Mouse (Mus musculus): ENCODE measurements around the gene Map3k5. TPM values are rescaled to one million over a fixed set of nuclear protein-coding genes. Genes with fewer than 3 reads are reported as not detected.

Map3k5 gene
- polyA plus RNA-seq, 1 experiment = 2.2 TPM

DNA sequence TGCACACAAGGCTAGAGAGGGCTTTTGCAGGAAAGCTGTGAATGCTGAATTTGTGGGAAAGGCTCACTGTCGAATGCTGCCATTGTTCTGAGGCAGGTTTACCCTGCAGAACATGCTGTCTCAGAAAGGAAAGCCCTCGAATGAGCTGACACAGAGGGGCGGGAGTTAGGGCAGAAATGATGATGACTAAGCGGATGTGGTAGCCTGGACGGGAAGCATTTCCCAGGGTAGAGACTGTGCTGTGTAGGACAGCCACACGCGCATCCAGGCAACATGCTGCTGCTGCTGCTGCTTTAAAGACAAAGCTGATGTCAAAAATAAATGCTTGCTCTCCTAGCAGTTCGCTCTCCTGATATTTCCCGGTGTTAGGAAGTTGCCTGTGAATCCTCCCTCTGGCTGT lies 189.1 kb downstream of the Map3k5 start:
- peak; percentile 50 for DNase-seq (ENCODE audit: low read depth)
- no peak for TF ChIP-seq POLR2A (IDR thresholded peaks at IDR 0.05; ENCODE audit: borderline replicate concordance, extremely low read depth, insufficient read depth, insufficient read length, poor library complexity, severe bottlenecking)
- TF ChIP-seq CTCF (IDR thresholded peaks at IDR 0.05; ENCODE audit: borderline replicate concordance, extremely low read depth, insufficient read depth, insufficient read length) = no peak

DNA sequence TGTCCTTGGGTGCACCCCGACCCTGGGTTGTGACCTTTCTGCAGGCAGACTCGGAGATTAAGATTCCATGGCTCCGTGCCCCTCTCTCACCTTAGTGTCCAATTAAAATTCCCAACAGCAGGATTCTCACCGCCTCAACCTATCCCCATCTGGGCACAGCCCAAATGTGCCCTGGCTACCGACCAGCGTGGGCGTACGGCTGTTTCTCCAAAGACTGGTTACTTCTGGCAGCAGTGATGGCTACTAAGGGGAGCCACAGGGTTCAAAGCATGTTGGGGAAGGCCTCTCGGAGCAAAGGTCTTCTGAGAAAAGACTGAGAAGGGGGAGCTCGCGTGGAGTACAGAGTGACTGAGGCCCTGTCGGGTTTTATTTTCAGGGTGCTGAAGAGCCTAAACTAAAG lies 190.3 kb downstream of the Map3k5 start:
- TF ChIP-seq POLR2A (IDR thresholded peaks at IDR 0.05; ENCODE audit: borderline replicate concordance, extremely low read depth, insufficient read depth, insufficient read length, poor library complexity, severe bottlenecking) (no peak), CTCF (IDR thresholded peaks at IDR 0.05; ENCODE audit: borderline replicate concordance, extremely low read depth, insufficient read depth, insufficient read length) (no peak)
- no peak for DNase-seq (ENCODE audit: low read depth)

DNA sequence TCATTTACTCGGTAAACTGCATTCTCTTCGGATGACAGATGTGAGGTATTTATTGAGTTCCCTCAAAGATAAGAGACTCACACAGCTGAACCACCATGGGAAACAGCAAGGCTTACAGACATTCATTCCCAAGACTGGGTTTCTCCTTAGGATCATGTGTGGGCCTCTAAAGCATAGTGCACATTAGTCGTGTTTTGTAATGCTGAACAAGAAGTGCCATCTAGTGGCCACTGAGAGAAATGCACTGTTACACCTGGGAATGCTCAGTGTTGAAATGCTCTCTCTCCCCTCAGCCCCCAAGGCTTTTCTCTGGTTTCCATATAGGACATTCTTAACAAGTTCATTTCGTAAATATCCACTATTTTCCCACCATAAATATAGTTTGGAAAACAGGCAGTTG lies 191.0 kb downstream of the Map3k5 start:
- TF ChIP-seq POLR2A (IDR thresholded peaks at IDR 0.05; ENCODE audit: borderline replicate concordance, extremely low read depth, insufficient read depth, insufficient read length, poor library complexity, severe bottlenecking) = no peak
- TF ChIP-seq CTCF (IDR thresholded peaks at IDR 0.05; ENCODE audit: borderline replicate concordance, extremely low read depth, insufficient read depth, insufficient read length) = peak; percentile 89
- DNase-seq (ENCODE audit: low read depth) = peak; percentile 84

DNA sequence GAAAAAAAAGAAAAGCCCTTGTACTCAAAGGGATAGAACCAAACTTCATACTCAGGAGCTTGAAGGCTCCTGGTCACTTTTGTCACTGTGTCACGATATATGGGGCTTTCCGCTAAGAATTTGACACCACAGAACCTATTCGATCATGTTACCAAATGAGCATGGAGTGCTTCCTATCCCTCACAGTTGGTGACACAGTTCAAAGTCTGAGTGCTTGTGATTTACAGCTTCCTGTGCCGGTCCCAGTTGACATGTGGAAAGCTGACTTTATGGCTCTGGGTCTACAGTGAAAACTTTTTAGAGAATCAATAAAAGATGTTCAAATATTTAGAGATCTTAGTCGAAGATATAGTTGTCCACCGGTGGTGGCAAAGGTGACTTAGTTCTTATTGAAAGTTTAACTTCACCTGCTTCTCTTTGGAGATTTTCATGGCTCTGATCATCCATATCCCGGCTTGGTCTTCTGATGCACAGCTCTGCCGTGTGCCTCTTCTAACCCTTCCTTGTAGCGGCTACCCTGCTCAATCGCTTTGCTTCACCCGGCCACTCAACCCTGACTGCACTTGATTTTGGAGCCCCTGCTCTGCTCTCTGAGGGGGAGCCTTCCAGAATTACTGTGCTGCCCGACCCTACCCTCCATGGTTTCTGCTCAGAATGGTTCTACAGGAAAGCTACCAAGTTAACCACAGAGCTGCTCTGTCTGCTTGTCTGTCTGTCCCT lies 198.8 kb downstream of the Map3k5 start:
- TF ChIP-seq POLR2A (IDR thresholded peaks at IDR 0.05; ENCODE audit: borderline replicate concordance, extremely low read depth, insufficient read depth, insufficient read length, poor library complexity, severe bottlenecking) = no peak
- TF ChIP-seq CTCF (IDR thresholded peaks at IDR 0.05; ENCODE audit: borderline replicate concordance, extremely low read depth, insufficient read depth, insufficient read length) = no peak
- no peak for DNase-seq (ENCODE audit: low read depth)

DNA sequence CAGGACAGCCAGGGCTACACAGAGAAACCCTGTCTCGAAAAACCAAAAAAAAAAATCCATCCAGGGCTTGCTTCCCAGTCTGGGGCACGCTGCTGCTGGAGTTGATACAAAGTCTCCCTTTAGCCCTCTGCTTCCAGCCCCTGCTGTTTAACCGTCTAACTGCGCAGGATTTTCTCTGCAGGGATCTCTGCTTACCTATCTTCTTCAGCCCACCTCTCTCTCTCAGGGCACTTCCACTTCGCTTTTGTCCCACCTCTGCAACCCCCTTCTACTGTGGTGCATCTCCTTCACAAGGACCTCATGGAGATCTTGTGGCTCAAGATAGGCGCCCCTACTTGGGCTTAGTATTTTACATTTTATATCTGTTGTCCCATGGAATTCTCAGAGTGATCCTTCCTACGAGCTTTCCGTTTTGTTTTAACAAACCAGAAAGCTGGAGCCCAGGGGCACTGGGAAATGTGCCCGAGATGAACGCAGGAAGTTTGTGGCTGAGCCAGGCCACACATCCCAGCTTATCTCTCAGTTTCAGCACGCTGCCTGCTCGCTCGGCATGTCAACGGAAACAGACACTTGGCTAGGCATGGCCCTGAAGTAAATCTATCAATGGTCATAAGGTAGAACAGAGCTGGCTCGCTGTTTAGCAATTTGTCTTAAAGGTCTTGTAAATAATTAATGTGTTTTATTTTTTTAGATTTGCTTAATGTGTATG lies 201.2 kb downstream of the Map3k5 start:
- no peak for TF ChIP-seq POLR2A (IDR thresholded peaks at IDR 0.05; ENCODE audit: borderline replicate concordance, extremely low read depth, insufficient read depth, insufficient read length, poor library complexity, severe bottlenecking)
- no peak for DNase-seq (ENCODE audit: low read depth)

DNA sequence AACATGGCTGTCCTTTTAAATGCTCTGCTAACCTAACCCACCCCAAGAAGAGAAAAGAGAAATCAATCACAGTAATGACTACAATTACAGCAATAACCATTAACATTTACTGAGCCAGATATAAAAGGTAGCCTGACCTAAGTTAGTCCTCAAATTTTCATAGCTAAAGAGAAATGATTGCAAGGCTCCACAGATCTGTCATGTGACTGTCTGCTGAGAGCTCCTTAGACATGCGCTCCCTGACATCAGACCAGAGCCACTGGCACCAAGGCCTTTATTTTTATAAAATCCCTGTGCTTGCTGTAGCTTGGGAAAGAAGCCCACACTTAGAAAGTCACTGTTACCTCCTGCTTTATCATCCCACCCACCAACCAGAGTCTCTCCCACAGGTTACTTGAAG lies 202.2 kb downstream of the Map3k5 start:
- no peak for DNase-seq (ENCODE audit: low read depth)
- TF ChIP-seq POLR2A (IDR thresholded peaks at IDR 0.05; ENCODE audit: borderline replicate concordance, extremely low read depth, insufficient read depth, insufficient read length, poor library complexity, severe bottlenecking) (no peak), CTCF (IDR thresholded peaks at IDR 0.05; ENCODE audit: borderline replicate concordance, extremely low read depth, insufficient read depth, insufficient read length) (no peak)

DNA sequence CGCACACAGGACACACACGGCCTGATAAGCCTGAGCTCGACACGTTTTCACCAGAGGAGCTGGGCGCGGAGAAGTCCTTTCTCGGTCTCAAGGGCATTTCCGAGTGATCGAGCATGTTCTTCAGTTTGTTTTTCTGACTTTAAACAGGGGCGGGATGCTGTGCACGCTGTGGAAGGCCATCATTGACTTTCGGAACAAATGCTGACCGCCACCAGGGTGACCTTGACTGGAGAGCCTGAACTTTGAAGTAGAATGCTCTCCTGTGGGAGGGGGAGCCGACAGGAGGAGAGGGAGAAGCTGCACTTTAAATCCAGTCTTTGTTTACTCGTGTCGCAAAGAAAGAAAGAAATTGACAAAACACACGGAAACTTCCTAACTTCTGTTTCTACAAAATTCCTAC lies 207.1 kb downstream of the Map3k5 start:
- DNase-seq (ENCODE audit: low read depth) = no peak
- TF ChIP-seq CTCF (IDR thresholded peaks at IDR 0.05; ENCODE audit: borderline replicate concordance, extremely low read depth, insufficient read depth, insufficient read length) = no peak
- no peak for TF ChIP-seq POLR2A (IDR thresholded peaks at IDR 0.05; ENCODE audit: borderline replicate concordance, extremely low read depth, insufficient read depth, insufficient read length, poor library complexity, severe bottlenecking)

DNA sequence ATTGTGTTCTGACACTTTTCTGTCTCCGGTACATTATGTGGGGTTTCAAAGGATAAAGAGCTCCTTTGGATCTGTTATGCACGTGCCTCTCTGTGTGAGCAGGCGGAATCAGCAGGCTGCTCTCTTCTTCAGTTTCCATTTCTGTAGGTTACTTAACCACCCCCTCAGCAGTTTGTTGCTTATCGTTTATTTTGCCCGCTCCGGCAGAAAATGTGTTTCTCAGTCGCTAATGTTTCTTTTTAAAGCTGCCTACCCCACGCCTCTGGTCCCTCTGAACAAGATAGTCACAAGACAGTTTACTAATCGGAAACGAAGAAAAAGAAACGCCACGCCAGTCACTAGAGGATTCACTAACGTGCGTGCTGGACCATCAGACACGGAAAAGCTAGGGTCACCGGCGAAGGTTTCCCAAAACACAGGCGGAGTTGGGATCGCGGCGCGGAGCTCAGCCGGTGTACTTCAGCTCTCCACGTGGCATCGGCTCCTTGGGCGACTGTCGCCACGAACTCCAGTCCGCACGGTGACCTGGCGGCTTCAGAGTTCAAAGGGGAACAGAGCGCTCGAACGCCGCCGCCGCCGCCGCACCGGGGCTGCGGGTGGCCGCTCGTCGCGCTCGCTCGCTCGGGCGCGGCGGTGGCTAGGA lies 214.0 kb downstream of the Map3k5 start, which contains the start of gene Map7:
Gene Map7, plus strand, starts transcription at position 342 of the 643 bp plus-strand sequence.
- peak; percentile 27 for DNase-seq (ENCODE audit: low read depth)
- TF ChIP-seq CTCF (IDR thresholded peaks at IDR 0.05; ENCODE audit: borderline replicate concordance, extremely low read depth, insufficient read depth, insufficient read length) (no peak), POLR2A (IDR thresholded peaks at IDR 0.05; ENCODE audit: borderline replicate concordance, extremely low read depth, insufficient read depth, insufficient read length, poor library complexity, severe bottlenecking) (no peak)

DNA sequence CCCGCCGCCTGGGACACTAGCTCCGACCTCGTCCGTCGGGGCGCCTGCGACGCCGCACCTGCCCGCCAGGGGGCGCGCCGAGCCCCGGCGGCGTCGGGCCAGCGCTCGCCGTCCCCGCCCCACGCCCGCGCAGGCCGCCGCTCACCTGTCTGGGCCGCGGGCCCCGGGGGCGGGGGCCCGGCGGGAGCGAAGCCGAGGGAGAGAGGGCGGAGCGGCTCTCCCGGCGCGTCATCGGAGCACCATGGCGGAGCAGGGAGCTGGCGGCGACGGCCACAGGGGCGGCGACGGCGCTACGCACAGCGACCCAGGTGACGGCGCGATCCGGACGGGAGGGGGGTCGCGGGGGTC lies 214.5 kb downstream of the Map3k5 start:
- DNase-seq (ENCODE audit: low read depth) = peak; percentile 34
- TF ChIP-seq CTCF (IDR thresholded peaks at IDR 0.05; ENCODE audit: borderline replicate concordance, extremely low read depth, insufficient read depth, insufficient read length) = peak; percentile 41
- no peak for TF ChIP-seq POLR2A (IDR thresholded peaks at IDR 0.05; ENCODE audit: borderline replicate concordance, extremely low read depth, insufficient read depth, insufficient read length, poor library complexity, severe bottlenecking)

DNA sequence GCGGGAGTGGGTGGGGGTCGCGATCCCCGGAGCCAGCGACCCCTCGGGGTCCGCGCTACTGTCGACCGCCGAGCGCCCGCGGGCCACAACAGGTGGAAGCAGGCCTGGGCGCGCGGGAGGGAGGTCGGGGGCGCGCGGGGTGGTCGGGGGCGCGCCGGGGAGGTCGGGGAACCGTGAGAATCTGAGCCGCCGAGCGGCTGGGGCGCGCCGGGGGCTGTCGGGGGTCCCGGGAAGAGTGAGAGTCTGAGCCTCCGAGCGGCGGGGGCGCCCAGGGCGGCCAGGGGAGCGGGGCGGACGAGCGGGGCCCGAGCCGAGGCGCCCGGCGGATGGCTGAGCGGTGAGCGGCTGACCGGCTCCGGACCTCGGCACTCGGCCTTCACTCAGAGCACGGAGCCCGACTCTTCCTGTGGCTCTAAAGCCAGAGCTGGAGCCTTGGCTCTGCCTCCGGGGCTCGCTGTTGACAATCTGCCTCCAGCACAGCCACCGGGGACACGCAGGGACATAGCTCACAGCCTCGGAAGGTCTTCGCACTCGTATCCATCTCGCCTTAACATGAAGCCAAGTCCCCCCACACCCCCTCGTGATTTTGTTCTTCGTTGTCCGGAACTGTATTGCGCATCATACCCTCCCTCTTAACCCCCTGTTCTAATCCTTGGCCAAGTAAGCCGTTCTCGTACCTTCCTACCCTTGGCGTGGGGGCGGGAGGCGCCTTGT lies 215.0 kb downstream of the Map3k5 start:
- TF ChIP-seq CTCF (IDR thresholded peaks at IDR 0.05; ENCODE audit: borderline replicate concordance, extremely low read depth, insufficient read depth, insufficient read length) (no peak), POLR2A (IDR thresholded peaks at IDR 0.05; ENCODE audit: borderline replicate concordance, extremely low read depth, insufficient read depth, insufficient read length, poor library complexity, severe bottlenecking) (no peak)
- DNase-seq (ENCODE audit: low read depth) = peak; percentile 64

DNA sequence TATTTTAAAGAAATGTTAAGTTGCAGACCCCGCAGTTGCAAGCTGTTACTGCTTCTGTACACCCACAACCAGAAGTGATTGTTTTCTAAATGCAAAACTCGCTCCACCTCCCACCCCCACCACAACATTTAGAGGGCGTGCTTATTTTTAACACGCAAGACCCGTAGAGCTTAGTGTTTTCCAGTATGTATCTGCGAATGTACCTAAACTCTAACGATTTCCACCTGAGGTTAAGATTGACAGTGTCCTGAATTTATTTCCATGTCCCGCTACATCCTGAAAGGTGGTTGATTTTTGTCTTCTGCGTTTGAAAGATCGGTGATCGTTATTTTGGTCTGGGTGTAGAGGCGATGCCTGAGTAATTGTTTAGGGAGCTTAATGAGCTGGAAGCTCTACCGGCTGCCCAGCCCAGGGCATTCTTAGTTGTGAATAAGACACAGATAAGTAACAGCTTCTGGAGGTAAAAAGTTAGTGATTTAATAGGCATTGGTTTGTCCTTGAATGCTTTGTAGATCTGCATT lies 215.6 kb downstream of the Map3k5 start:
- no peak for TF ChIP-seq CTCF (IDR thresholded peaks at IDR 0.05; ENCODE audit: borderline replicate concordance, extremely low read depth, insufficient read depth, insufficient read length)
- DNase-seq (ENCODE audit: low read depth) = peak; percentile 48
